Mouse (Mus musculus): ENCODE results near the gene Slc39a7.

- no peak for TF ChIP-seq EP300 (IDR thresholded peaks at IDR 0.05; ENCODE audit: insufficient read depth, low read depth, low read length)
- TF ChIP-seq CTCF (IDR thresholded peaks at IDR 0.05) = no peak
Observed at GRCm38 (mm10) chr17:34033441-34033840, 2.0 kb upstream of the Slc39a7 start.

All from heart, adult 2 months (tissue).